Mouse (Mus musculus) retina, embryonic 14.5 days (tissue): Measurements from ENCODE around the gene Hgd.

Source experiments
- DNase-seq: peaks from one replicate; pipeline ENCODE4 v3.0.0-alpha.2; 2015; ENCODE audit warnings: low spot score

Hgd gene

DNA sequence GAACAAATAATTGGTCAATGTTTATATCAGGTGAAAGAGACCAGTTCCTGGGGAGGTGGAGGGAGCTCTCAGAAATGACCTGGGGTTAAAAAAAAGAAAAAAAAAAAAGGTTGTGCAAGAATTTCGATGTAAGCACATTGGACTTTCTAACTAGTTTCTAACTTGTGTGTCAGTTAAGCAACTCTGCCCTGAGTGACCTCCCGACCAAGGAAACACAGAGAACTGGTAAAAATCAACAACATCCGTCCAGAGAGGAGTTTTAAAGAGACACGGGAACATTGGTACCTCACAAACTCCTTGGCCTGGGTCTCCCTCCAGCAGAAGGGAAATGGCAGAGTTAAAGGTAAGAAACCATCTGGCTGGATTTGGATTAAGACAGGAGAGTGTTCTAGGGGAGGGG is at the start of gene Hgd:
Gene Hgd (plus strand): TSS at position 160 of the 400 bp plus-strand sequence.
- no peak for DNase-seq

DNA sequence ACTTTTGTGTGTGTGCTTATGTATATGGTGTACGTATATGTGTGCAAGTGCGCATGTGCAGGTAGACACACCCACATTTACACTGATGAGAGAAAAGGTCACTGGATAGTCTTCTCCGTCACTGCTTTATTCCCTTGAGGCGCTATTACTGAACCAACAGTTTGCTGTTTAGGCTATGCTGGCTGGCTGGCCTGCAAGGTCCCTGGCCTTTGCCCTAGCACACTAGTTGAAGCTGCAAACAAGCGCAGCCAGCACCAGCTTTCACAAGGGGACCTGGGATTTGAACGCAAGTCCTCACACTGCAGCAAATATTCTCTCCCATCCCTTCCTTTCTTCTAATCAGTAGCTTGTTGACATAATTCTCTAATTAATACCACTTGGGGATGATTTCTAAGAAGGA is 49.8 kb upstream of the Hgd start:
- DNase-seq, result no peak

DNA sequence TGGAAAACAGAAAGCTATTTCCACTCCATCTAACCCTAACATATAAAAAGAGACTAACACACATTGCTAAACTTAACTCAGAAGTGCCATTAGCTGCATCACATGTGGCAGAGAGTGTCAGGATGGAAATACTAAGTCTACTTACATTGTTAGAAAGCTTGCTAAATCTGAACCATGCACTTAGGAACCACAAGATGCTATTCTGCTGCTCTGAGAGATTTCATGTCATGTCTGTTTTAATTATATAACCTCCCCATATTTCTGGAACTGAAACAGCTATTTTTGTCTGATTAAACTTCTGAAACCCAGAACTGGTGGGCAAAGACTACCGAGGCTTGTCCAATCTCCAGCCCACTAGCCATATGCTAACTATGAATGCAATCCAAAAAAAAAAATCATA is 47.9 kb upstream of the Hgd start:
- no peak for DNase-seq

DNA sequence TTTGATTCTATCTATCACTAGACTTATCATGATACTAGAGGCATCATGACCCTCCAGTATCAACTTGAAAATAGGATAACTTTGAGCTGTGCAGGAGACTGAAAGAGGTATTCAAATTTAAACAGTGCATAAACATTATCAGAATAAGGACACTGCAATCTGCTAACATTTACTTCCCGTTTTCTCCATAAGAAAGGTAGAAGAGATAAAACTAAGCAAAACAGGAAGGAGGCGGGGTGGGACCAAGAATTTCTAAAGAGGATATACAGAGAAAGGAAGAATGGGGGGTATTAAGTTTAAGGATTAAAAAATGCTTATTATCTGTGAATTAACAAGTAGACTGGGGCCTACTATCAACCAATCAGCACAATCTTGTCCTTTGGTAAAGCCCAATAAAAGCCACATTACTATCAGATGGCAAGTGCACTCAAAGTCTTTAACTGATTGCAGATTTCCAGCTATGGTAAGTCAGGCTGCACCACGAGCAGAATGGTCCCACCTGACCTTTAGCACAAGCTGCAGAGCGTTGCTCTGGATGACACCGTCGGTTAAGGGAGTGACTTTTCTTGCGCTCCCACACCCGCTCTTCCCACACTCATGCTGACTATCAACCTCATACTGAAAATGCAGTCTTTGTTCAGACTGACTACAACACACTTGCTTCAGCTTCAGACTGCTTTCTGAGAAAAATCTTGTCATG is 46.4 kb upstream of the Hgd start:
- no peak for DNase-seq

DNA sequence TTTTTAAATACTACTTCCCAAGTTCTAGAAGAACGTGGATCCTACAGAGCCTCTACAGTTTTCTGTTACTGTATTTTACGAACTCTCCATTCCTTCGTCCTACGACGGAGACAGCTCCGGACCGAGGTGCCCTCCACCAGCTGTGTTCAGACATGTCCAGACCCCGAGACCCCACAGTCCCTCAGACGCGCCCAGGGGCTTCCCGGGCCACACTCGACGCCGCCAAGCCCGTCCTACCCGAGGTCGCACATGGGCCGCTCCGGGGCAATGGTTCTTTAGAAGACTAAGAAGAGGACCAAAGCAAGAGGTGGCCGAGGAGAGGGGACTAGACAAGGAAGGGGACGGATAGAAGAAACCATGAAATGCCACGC is 40.7 kb upstream of the Hgd start:
- DNase-seq, result no peak

DNA sequence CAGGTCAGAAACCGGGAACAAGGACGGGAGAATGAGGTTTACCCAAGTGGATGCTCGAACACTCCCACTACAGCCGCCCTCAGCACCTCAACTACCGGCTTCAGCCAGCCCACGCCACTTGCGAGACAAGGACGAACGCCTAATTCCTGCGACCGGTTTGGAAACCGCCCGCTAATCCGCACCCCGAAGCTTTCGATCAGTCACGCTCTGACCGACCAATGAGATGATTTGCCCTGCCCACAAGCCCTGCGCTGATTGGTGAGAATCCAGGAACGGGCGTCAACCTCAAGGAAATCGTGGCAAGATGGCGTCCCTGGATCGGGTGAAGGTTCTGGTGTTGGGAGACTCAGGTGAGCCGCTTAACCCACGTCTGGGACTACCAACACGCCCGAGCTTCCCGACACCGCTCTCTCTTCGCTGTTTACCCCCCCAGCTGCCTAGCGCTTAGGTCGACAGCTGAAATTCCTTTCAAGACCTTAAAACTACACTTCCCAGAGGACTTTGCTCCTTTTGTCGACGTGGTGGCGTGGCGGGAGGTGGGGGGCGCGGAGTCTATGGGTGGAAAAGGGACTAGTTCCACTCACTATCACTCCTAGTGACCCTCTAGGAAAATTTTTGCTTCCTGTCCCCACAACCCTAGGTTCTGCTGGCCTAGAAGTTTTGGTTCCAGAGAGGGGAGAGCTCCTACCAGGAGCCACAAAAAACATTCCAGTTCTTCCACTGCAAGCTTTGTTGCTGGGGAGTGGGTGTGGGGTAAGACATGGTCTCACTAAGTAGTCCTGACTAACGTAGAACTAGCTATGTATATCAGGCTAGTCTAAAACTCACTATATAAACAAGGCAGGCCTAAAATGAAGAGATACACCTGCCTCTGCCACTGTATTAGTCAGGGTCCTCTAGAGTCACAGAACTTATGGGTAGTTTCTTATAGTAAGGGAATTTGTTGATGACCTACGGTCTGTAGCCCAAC is 40.1 kb upstream of the Hgd start, which contains the start of the genes Gtf2e1 and Rabl3:
Gene Gtf2e1 (minus strand): TSS at position 179 of the 970 bp plus-strand sequence.
Gene Rabl3 (plus strand): TSS at position 275 of the 970 bp plus-strand sequence.
- DNase-seq, result peak; percentile 97

DNA sequence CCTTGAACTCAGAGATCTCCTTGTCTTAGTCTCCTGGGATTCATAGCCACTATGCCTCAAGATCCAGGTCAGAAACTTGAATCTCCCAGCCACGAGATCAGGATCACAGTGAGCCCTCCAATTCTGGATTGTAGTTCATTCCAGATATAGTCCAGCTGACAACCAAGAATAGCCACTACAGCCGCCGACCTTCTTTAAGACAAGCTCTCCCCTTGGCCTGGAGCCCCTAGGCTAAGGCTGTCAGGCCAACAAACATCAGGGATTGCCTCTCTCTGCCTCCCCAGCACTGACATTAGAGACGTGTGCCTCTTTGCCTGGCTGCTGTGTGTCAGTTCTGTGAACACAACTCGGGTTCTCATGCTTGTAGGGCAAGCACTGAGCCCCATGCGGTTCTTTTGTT is 39.2 kb upstream of the Hgd start:
- no peak for DNase-seq

DNA sequence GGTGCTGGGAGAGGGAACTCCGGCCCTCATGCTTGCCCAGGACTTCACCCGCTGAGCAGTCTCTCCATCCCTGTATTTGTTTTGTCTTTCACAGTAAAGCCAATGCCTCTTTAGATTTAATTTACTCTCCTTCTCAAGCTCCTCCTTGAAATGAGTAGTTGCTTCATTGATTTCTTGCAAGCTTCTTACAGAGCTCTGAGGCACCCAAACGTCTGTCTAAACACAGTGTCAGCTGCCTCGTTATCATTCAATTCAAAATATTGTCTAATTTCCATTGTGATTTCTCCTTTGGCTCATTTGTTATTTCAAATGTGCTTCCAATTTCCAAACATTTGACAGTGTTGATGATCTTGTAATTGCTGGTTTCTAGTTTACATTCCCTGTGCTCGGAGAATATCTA is 33.6 kb upstream of the Hgd start:
- DNase-seq, result no peak

DNA sequence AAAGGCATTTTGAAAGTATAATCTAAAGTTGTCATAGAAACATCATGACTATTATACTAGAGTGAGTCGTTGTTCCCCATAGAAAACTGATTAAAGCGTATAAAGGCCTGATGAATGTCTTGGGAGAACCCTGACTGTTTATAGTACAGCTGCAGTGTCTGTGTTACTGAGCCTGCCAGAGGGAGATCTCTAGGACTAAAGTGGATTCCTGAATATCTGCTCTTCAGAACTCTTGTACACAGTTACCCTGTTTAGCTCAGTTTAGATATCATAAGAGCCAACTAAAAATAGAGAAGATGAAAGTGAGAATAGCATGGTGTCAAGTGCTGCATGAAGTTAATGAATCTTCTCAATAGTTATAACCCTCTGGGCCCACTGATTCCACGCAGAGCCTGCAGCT is 29.7 kb upstream of the Hgd start:
- no peak for DNase-seq

DNA sequence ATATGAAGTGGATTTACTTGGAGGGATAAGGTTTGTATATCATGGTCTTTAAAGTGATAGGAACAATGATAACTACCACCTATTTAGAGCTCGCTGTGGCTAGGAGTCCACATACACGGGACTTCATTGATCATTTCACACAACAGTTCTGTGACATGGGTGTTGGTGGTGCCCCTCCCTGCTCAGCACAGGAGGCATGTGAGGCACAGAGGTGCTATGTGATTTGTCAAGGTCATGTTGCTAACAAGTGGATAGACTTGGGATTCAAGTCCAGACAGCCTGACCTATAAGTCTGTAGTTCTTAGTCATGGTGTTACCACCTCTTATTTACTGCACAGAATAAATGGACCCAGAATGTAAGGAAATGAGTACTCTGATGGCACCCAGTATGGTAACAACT is 29.0 kb upstream of the Hgd start:
- DNase-seq, result no peak

DNA sequence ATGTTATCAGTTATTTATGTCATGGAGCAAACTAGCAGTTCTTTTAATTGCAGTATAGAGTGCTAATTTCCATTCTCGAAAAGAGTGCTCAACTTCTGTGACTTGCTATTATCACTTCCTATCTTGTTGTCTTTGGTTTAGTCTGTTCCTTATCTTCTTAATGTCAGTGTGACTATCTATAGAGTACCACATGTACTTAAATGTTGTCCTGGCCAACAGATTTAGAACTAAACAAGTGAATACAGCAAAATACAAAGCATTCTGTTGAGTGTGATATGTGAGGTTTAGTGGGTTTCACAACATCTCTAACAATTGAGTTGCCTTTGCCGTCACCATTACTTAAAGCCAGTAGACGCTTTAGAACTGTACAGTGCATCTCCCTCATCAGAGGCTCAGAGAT is 27.1 kb upstream of the Hgd start:
- no peak for DNase-seq

DNA sequence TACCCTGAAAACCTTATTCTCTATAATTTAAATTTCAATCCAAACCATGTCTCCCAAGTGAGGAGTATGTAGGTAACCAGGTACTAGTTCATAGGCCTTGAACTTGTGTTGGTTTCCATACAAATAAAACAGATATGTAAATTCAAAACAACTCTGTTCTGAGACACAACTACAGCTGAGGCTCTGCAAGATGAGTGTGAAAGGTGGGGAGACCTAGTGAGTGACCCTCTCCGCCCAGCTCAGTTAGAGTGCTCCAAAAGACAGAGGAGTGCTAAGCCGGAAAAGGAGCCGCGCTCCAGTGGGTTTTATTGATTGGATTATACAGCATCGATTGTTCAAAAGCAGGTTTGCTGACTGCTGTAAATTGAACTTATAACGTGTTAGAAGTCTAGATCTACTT is 17.5 kb upstream of the Hgd start:
- peak; percentile 37 for DNase-seq

DNA sequence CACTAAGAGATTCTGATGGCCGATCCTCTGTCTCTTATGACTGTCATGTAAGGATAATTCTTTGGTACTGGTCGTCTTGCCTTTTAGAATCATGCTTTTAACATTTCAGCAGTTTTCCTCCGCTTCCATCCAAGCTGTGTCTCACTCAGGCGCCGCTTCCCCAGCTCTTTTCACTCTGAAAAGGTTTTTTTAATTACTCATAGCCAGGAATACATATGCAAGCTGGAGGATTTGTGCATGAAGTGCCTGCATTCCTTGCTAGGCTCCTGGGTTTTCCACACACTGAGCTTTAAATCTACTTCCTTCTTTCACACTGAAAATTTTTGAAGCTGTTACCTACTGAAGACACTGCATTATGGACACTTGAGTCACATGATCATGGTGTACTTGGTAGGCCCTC is 17.0 kb upstream of the Hgd start:
- DNase-seq, result no peak

DNA sequence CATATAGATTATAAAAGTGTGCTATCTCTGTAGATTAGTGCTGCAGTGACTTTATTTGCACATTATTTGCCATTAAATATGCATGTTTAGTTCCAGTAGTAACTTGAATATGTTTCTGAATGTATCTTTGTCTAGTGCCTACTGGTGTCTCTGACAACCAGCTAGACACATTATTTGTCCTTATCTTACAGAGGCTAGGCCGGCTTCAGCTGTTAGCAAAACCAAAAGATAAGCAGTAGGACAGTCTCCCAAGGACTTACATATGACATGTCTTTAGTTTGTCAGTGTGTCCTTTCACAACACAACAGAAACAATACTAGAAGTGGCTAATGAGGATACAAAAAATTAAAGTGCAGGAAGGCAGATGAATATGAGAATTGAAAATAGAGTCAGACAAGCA is 14.8 kb upstream of the Hgd start:
- no peak for DNase-seq

DNA sequence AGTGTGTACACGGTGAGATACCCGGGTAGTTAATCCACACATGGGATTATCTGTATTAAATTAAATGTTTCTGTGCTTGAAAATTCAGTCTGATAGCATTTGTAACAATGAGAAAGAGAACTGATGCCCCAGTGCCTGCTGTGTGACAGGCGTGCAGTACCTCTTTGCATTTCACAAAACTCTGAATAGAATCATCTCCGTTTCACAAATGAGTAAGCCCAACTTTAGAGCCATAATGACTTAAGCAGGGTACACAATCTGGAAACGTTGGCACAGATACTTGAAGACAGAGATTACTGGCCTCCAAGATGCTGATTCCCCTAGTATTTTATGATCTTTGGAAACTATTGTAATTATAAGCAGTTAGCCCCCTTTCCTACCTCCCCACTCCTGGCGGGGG is 13.8 kb upstream of the Hgd start:
- no peak for DNase-seq

DNA sequence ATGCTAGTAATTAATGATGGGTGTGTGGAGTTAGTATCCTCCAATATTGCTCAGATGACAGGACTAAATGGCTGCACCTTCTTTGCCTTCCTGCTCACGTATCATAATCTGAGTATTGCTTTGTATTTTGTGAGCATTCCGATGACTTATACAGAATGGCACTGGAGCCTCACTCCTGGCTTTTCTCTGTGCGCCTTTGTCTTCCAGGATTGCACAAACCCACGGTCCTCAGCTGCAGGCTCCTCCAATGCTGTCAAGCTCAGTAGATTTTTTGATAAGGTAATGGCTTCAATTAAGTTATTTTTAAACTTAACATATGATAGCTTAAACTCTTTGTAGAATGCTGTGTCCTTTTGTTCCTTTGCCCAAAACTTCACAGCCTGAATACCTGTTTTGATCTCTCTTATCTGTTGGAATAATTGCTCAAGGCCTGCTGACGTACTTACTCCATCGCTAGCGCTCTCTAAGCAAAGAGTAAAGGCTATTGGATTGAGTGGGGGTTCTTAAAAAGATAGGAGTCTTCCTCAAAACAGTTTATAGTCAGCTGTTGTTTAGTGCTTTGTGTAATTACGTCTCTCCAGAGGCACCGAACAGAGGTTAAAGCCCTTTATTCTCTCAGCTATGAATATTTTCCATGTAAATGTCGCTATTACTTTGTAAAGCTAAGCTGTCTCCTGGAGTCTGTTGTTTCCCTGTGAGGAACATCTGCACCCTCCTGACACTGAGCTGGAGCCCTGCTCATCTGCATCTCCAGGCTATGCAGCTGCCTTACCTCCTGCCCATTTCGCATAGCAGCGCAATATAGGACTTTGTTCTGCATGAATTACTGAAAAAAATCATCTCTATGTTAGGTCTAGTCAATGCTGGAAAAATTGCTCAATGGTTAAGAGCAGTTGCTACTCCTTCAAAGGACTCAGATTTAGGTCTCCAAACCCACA is 12.6 kb upstream of the Hgd start:
- DNase-seq, result no peak

DNA sequence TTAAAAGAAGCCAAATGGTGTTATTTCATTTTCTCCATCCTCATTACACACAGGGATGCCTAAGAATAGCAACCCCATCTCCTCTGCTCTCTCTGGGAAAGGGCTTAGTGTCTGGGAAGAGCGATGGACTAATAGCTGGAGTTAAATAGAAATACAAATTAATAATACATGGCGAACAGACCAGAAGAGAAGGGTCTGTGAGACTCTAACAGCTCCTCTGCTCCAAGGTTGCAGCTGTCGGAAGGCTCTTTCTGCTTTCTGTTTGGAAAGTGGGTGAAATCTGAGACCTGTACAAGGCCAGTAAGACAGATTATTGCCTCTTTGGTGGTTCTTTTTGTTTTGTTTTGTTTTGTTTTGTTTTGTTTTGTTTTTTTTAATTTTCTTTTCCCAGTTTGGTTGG is 8.4 kb upstream of the Hgd start:
- DNase-seq, result peak; percentile 32

DNA sequence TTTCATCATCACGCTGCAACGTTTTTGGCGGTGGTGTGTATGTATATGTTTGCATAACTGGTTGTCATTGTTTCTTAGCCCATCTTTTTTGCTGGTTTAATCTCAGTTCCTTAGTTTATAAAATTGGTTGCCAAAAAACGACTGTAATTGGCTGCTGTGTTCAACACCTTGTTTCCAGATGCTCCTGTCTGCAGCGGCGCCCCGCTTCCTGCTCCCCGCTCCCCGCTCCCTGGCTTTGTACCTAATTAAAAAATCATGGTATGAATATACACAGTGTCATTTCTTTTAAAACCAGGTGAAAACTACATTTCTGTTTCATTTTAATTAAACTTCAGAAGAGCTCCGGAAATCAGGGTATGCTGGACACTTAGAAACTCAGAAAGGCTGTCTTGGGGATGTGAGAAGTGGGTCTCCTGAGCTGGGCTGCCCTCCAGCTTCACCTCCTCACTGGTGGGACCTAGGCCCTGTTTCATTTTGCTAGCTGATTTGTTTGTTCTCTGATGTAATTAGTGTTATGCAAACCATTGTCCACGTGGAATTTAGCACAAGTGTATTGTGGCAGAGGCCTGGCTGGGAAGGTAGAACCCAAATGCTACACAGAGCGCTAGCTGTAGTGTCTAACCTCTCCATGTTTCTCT is 7.7 kb upstream of the Hgd start:
- DNase-seq, result no peak

DNA sequence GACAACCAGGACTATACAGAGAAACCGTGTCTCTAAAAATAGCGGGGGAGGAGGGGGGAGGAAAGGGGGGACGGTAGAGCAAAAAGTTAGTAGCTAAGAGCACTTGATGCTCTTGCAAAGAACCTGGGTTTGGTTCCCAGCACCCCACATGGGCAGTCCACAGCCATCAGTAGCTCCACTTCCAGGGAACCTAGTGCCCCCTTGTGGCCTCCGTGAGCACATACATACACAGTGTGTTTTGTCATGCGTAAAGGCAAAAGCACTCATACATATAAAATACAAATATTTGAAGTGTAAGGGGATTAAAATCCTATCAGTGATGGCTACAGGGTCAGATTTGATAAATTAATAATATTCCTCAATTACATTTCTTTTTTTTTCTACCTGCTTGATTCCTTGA is 6.9 kb upstream of the Hgd start:
- DNase-seq, result no peak

DNA sequence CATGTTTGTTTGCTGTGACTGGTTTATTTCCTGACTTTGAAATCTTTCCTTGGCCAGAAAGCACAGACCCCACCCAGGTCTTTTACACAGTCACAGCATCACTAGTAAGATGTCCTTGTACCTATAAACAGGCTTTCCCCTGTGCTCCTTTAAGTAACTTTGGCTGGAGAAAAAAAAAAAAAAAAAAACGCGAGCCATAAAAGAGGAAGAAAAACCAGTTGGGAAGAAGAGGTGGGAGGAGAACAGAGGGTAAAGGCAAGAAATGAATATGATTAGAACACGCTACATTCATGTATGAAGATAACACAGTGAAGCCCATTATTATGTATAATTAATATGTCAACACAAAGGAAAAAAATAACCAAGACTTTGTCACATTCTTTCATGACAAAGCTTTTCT is 4.6 kb upstream of the Hgd start:
- no peak for DNase-seq

DNA sequence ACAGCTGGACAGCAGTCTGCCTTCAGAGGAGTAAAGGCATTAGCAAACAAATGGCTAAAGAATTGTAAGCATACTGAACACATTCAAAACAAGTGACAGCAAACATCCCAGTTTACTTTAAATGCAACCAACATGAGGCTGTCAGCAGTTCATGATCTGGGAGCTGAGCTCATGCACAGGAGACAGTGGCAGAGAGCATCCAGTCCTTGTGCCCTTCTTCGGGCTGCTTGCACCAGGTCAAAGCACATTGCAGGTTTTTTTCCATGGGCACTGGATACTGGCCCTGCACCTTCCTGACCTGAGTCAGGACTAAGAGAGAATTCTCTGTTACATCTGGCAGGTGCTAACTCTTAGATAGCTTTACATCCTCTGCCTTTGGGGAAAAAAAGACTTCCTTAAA is 362 bp upstream of the Hgd start:
- DNase-seq, result no peak

DNA sequence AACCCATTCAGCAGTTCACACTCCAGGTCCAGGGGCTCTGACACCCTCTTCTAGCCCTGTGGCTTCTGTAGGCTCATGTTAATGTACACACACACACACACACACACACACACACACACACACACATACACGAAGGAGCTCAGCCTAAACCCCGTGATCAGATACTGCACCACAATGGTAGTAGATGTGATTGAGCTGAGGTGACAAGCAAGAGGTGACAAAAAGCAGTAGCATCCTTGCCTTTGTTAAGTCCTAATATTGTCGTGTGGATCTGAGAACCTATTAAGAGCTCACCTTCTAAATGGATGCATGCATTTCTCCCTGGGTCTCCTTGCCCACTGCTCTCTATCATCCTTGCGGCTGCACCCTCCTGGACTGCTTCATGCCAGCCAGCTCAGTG is 698 bp downstream of the Hgd start:
- no peak for DNase-seq
